Mouse (Mus musculus) MN1 (cell line): ENCODE results near the gene Olfr702.

Experiments
- DNase-seq: peaks from one replicate; pipeline ENCODE4 v3.0.0-alpha.2; 2016; ENCODE audit warnings: low spot score

Olfr702 gene

GRCm38 (mm10) chr7:106833793-106834192, at the start of gene Olfr702:
Gene Olfr702, minus strand, starts transcription at chr7:106833893.
- no peak for DNase-seq

- no peak for DNase-seq
Observed at GRCm38 (mm10) chr7:106876791-106877190, 43.1 kb upstream of the Olfr702 start, which contains the start of gene Olfr705. Gene Olfr705, minus strand, starts transcription at chr7:106876891.

DNA sequence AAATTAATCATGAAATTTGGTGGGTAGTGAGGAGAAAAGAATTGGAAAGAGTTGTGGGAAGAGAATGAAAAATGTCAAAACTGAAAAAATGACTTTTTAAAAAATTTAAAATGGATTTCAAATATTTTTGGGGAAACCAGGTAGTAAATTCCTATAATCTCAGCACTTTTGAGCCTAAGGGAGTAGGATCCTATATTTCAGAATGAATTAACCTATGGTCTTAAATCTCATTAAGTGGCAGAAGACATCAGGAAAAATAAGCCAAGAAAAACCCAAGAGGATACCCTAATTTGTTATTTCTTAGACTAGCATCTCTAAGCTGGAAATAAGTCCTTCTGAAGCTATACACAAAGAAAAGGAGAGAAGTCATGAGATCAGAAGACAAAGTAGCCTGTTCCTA, 29.2 kb upstream of the Olfr702 start, which contains the start of gene Olfr704:
Olfr704 (plus strand) TSS at position 301 of the 400 bp plus-strand sequence.
- DNase-seq = no peak

- no peak for DNase-seq
Observed at GRCm38 (mm10) chr7:106843060-106843459, 9.4 kb upstream of the Olfr702 start, which contains the start of gene Olfr703. Gene Olfr703, plus strand, starts transcription at chr7:106843360.

GRCm38 (mm10) chr7:106818414-106818813, 15.3 kb downstream of the Olfr702 start:
- no peak for DNase-seq

- DNase-seq = no peak
Observed at GRCm38 (mm10) chr7:106815775-106816174, 17.9 kb downstream of the Olfr702 start.

DNA sequence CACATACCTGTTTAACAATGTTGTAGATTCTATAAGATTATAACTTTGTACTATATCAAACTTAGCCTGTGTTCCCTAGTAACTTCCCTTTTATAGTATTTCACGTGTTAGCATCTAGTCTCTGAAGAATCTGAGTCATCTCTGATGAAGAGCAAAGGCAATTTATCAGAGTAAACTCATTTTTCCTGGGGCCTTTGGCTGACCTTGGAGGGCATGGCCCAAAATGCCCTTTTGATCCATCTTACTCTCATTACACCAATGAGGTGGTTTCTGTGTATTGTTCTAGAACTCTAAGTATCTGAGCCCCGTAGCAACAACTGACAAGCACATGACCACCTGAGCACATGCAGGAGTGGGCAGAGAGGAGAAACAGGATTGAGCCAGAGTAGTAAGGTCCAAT, 19.9 kb downstream of the Olfr702 start, which contains the start of gene Olfr701:
Olfr701 (plus strand) TSS at position 301 of the 400 bp plus-strand sequence.
- DNase-seq = no peak

DNA sequence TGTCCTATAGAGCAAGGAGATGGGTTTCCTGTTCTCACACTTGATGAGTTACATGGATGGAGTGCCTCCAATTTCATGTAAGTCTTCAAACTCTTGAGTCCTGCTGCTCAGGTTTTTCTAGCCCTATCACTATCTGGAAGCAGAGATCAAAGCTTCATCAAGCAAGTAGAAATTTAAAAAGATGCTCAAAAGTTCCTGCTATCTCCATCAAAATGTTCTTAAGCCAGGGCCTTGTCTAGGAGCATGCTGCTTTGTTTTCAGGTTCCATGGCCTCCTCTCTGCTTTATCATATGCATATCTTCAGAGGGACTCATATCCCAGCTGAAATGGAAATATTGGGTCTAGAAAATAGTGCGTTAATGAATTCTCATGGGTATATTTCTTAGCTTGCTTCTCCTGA, 25.0 kb downstream of the Olfr702 start, which contains the start of gene Olfr700:
Olfr700 (minus strand) TSS at position 101 of the 400 bp plus-strand sequence.
- DNase-seq = no peak

DNA sequence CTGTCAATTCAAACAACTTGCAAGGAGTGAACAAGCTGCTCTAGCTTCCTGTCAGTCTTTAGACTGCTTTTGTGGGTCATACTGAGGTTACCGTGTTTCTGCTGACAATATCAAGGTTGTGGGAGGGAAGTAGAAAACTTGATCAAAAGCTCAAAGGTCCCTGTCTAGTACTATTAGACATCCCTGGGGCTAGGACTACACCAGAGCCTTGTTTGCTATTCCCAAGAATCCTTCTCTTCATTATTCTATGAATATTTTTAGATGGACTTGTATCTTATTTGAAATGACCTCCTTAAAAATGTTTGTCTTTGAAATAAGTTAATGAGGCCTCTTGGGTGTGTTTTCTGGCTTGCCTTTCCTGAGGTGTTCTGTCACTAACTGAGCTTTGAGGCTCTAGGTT, 40.6 kb downstream of the Olfr702 start, which contains the start of gene Olfr699:
Olfr699 (minus strand) TSS at position 101 of the 400 bp plus-strand sequence.
- no peak for DNase-seq

- DNase-seq = no peak
Observed at GRCm38 (mm10) chr7:106788330-106788729, 45.4 kb downstream of the Olfr702 start.
